8 mouse cellular contexts compared by ENCODE assay signal in genomic region chr11:23008181-23008823, GRCm38 (mm10). TPM values are rescaled to one million over a fixed set of nuclear protein-coding genes. Genes with fewer than 3 reads are reported as not detected.
DNase-seq lines count a peak whose midpoint lies in the region; ATAC-seq and TF ChIP-seq lines count a peak whose summit lies in the region.

No protein-coding gene starts in this region.

- H3K27me3 ChIP-seq in hindbrain, embryonic 10.5 days (ENCODE audit: insufficient read depth, poor library complexity, severe bottlenecking) = 0 out of 2 replicates have a peak, but pooled peaks cover 3% of the 10 kb centered on the region
- no peaks in the 10 kb centered on the region for H3K27me3 ChIP-seq in lung, postnatal 0 days (replicated peaks; ENCODE audit: insufficient read depth, low read length)

- DNase-seq in MN1 (ENCODE audit: low spot score) = peak; percentile 95
- DNase-seq in cerebellum, adult 8-10 months = peak; percentile 79
- peak; percentile 79 for DNase-seq in forelimb bud, embryonic 11.5 days (ENCODE audit: low read depth, low spot score)
- DNase-seq in hindbrain, embryonic 10.5 days (ENCODE audit: low spot score) = peak; percentile 90
- peak; percentile 86 for DNase-seq in layer of hippocampus, adult 9-11 months
- peak; percentile 87 for DNase-seq in lung, postnatal 0 days (ENCODE audit: low spot score)
- peak; percentile 57 for DNase-seq in ovary, postnatal 10 days (ENCODE audit: low spot score)
- DNase-seq in thymus, postnatal 0 days (ENCODE audit: low spot score) = peak; percentile 60

- peak overlapping the region; percentile 62 for H3K9ac ChIP-seq in lung, postnatal 0 days (replicated peaks; ENCODE audit: low read depth)

- peak overlapping the region; percentile 72 for H3K4me3 ChIP-seq in hindbrain, embryonic 10.5 days
- H3K4me3 ChIP-seq in lung, postnatal 0 days (ENCODE audit: low read depth, low read length) = peak overlapping the region; percentile 60

- no peak for TF ChIP-seq EP300 in lung, postnatal 0 days (IDR thresholded peaks at IDR 0.05)

- peak; percentile 94 for ATAC-seq in lung, postnatal 0 days

- peak; percentile 46 for TF ChIP-seq CTCF in lung, postnatal 0 days (IDR thresholded peaks at IDR 0.05)

- H3K36me3 ChIP-seq in hindbrain, embryonic 10.5 days = peaks cover 23% of the 10 kb centered on the region
- H3K36me3 ChIP-seq in lung, postnatal 0 days (ENCODE audit: insufficient read depth, low read length) = peaks cover 10% of the 10 kb centered on the region

- H3K4me2 ChIP-seq in lung, postnatal 0 days (replicated peaks; ENCODE audit: low read depth, low read length) = peak overlapping the region; percentile 87

- H3K9me3 ChIP-seq in hindbrain, embryonic 10.5 days = no peaks in the 10 kb centered on the region
- H3K9me3 ChIP-seq in lung, postnatal 0 days (ENCODE audit: low read length) = no peaks in the 10 kb centered on the region

- WGBS in hindbrain, embryonic 10.5 days = under 1% methylated on average over 40 of the region's 40 CpGs
- WGBS in lung, postnatal 0 days = under 1% methylated on average over 40 of the region's 40 CpGs

- peaks cover 11% of the 10 kb centered on the region for H3K4me1 ChIP-seq in hindbrain, embryonic 10.5 days (replicated peaks)
- H3K4me1 ChIP-seq in lung, postnatal 0 days (ENCODE audit: insufficient read depth, low read depth, low read length) = no peaks in the 10 kb centered on the region

- peak overlapping the region; percentile 93 for H3K27ac ChIP-seq in hindbrain, embryonic 10.5 days
- H3K27ac ChIP-seq in lung, postnatal 0 days (ENCODE audit: low read length) = peak overlapping the region; percentile 77

RNA-seq across cellular contexts. Expression of gene Fam161a, which starts 1.0 kb away (rescaled TPM):
- 2.9 and 4.0 TPM in 2 replicates for polyA plus RNA-seq in hindbrain, embryonic 10.5 days (2016; fragmentation: Nextera tagmentation; extraction: Ambion mirVana)
- polyA plus RNA-seq in lung, postnatal 0 days (2015; fragmentation: Nextera tagmentation; extraction: Ambion mirVana) = 21.2 and 27.9 TPM in 2 replicates
- polyA plus RNA-seq in thymus, postnatal 0 days (2015; fragmentation: Nextera tagmentation; extraction: Ambion mirVana) = 1.3 and 2.0 TPM in 2 replicates

RNA-seq across cellular contexts. Expression of gene Cct4, which starts 18.0 kb away (rescaled TPM):
- polyA plus RNA-seq in hindbrain, embryonic 10.5 days (2016; fragmentation: Nextera tagmentation; extraction: Ambion mirVana) = 387 and 408 TPM in 2 replicates
- 140 and 149 TPM in 2 replicates for polyA plus RNA-seq in lung, postnatal 0 days (2015; fragmentation: Nextera tagmentation; extraction: Ambion mirVana)
- 230 and 241 TPM in 2 replicates for polyA plus RNA-seq in thymus, postnatal 0 days (2015; fragmentation: Nextera tagmentation; extraction: Ambion mirVana)

RNA-seq across cellular contexts. Expression of gene Commd1, which starts 26.1 kb away (rescaled TPM):
- polyA plus RNA-seq in hindbrain, embryonic 10.5 days (2016; fragmentation: Nextera tagmentation; extraction: Ambion mirVana) = 374 and 405 TPM in 2 replicates
- polyA plus RNA-seq in lung, postnatal 0 days (2015; fragmentation: Nextera tagmentation; extraction: Ambion mirVana) = 217 and 233 TPM in 2 replicates
- polyA plus RNA-seq in thymus, postnatal 0 days (2015; fragmentation: Nextera tagmentation; extraction: Ambion mirVana) = 265 and 303 TPM in 2 replicates

RNA-seq across cellular contexts. Expression of gene Gm28048, which starts 26.4 kb away (rescaled TPM):
- polyA plus RNA-seq in hindbrain, embryonic 10.5 days (2016; fragmentation: Nextera tagmentation; extraction: Ambion mirVana) = 3.3 and 4.5 TPM in 2 replicates
- 26.1 and 26.6 TPM in 2 replicates for polyA plus RNA-seq in lung, postnatal 0 days (2015; fragmentation: Nextera tagmentation; extraction: Ambion mirVana)
- 41.2 and 44.0 TPM in 2 replicates for polyA plus RNA-seq in thymus, postnatal 0 days (2015; fragmentation: Nextera tagmentation; extraction: Ambion mirVana)

RNA-seq across cellular contexts. Expression of gene Zrsr1, which starts 36.5 kb away (rescaled TPM):
- polyA plus RNA-seq in hindbrain, embryonic 10.5 days (2016; fragmentation: Nextera tagmentation; extraction: Ambion mirVana) = 2.7 and 3.2 TPM in 2 replicates
- 3.8 and 4.5 TPM in 2 replicates for polyA plus RNA-seq in lung, postnatal 0 days (2015; fragmentation: Nextera tagmentation; extraction: Ambion mirVana)
- 3.1 and 3.7 TPM in 2 replicates for polyA plus RNA-seq in thymus, postnatal 0 days (2015; fragmentation: Nextera tagmentation; extraction: Ambion mirVana)

Comparison
In these comparisons a context has a peak if more than half of its experiments do, and no peak if none do; other contexts are left out.
1. Peak in every context shown above with its lines: DNase-seq, ATAC-seq, H3K4me3 ChIP-seq and H3K27ac ChIP-seq.